Mouse (Mus musculus) CD8-positive naive resting alpha-beta T cell, adult 2 months (primary cell): ENCODE data around the gene Tcerg1l.

Experiments
- DNase-seq, 2 experiments: peaks; one replicate each; pipeline ENCODE4 v3.0.0; 2022; ENCODE audit warnings: low read depth in 2 of 2, low spot score in 2 of 2

Tcerg1l gene

GRCm38 (mm10) chr7:138224252-138224651, 173.3 kb downstream of the Tcerg1l start:
- no peak for DNase-seq

GRCm38 (mm10) chr7:138222951-138223350, 174.6 kb downstream of the Tcerg1l start:
- DNase-seq: no peak

GRCm38 (mm10) chr7:138217556-138218098, 179.9 kb downstream of the Tcerg1l start:
- no peak for DNase-seq

DNA sequence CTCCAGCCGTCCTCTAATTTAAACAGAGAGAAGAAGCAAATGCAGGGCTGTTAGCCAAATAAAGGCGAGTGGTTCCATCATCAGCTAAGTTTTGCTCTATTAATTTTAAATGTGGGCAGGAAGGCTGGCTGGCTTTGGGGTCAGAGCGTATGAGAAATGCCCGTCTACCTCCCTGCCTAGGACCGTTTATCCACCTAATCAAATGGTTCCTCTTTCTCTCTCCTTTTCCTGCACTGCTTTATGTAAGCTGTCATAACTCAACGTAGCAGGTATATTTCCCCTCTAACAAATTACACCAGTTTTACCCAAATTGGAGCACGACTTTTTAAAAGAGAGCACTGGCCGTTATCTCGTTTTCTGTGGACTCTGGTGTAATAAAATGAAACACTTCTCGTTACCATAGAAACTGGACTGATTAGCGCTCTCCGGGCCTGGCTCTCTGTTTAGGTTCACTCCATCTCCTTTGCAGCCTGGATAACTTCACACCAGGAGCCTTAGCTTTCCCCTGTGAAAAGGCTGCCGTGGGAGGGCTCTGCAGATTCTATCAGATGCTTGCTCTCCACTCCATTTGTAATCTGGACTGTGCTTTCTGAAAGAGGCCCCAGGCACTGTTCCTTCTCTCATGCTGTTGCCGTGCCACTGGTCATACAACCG, 182.2 kb downstream of the Tcerg1l start:
- no peak for DNase-seq

DNA sequence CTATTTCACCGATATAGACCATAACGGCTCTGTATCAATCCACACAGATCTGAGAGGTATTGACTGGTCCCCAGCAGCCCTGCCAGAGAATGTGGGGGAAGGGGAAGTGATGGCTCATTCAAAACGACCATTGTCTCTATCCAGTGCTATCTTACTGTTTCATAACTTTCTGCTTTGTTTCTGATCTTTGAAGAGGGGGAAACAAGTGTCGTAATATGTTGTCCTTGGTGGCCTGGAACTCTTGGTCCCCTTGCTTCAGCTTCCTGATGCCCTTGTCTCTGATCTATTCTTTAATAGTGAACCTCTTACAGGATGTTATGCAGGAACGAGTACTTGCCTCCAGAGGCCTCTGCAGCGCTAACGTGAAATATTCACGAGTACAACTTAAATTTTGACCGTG, 182.8 kb downstream of the Tcerg1l start:
- no peak for DNase-seq

GRCm38 (mm10) chr7:138209769-138210168, 187.8 kb downstream of the Tcerg1l start:
- no peak for DNase-seq

GRCm38 (mm10) chr7:138205124-138205523, 192.4 kb downstream of the Tcerg1l start:
- DNase-seq: no peak

GRCm38 (mm10) chr7:138202162-138202832, 195.2 kb downstream of the Tcerg1l start:
- no peak for DNase-seq

DNA sequence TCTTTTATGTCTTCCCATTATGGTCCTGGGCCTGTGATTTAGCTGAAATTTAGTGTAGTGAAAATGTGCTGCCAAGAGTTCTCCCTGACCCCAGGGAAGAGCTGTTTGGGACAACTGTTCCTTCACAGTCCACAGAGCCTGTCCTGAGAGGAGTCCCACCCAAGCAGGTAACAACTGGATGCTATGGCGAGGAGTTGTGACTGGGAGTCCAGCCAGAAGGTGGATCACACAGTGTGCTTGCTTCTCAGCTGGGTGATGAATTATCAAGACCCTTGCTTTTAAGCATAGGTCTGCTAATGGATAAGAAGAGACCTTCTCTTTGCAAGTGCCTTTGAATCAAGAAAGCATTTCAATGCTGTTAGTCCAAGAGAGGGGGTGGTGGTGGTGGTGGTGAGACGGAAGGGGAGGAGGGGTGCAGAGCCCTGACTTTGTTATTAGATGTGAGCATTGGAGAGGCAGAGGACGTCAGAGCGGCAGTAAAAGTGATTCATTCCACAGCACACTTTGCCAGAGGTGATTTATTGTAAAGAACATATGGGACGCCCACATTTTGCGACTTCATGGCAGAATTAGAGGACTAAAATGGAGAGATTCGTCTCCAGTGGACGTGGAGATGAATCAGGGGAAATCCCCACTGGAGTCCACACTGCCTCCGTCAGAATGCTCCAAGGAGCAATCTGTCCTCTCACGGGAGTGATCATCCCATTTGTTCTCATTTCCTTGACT, 198.0 kb downstream of the Tcerg1l start:
- DNase-seq: no peak

DNA sequence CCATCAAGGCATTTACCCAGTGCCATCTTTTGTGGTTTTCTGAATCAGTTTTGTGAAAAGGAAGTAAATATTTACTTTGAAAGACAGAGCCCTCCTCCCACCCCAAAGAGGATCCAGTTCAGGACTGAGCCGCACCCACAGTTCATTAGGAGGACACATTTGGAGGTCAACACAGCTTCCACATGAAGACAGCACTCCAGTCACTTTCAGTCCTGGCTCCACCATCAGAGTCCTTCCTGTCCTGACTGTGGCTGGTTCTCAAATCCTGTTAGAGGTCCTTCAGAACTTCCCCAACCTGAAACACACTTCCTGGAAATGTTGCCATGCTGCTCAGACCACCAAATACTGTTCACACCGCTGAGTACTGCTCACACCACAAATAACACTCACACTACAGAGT, 201.4 kb downstream of the Tcerg1l start:
- DNase-seq: no peak

DNA sequence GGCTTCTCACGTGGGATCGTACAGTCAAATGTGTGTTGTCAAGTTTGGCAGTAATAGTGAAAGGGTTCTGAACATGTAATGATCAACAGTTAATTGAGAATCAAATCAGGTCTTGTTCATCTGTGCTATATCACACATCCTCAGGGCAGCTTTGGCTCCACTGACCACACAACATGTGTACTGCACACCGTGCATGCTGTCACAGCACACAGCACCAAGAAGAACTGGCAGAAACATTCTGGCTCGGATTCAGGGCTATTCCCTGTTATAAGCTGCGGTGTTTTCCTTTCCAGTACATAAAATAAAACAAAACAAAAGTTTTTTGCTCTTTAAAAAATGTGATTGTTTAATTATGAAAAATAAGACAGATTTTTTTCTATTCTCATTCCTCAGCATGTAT, 213.3 kb downstream of the Tcerg1l start:
- DNase-seq: no peak

GRCm38 (mm10) chr7:138182216-138182615, 215.3 kb downstream of the Tcerg1l start:
- no peak for DNase-seq

GRCm38 (mm10) chr7:138178617-138179016, 218.9 kb downstream of the Tcerg1l start:
- no peak for DNase-seq

- no peak for DNase-seq
These were observed 221.5 kb downstream of the Tcerg1l start for GRCm38 (mm10) chr7:138176026-138176425.

- no peak for DNase-seq
These were observed 227.1 kb downstream of the Tcerg1l start for GRCm38 (mm10) chr7:138170389-138170788.
